Comparison of ENCODE assay signal across 14 mouse cellular contexts in genomic region chr6:99320444-99320843, GRCm38 (mm10).
"Had no signal": no experiment of that assay in that cellular context is flagged by ENCODE, and none has a peak within 500 bp of the region (broad histone marks: within the 10 kb centered on the region; RNA-seq: fewer than 3 reads in every experiment).

No protein-coding gene starts in this region.

- H3K27ac ChIP-seq: kidney, embryonic 15.5 days; left cerebral cortex, adult 2 months; limb, embryonic 10.5 days; liver, embryonic 15.5 days; stomach, embryonic 15.5 days had no signal

- ATAC-seq: lung, postnatal 0 days had no signal

- H3K4me3 ChIP-seq: kidney, embryonic 15.5 days; left cerebral cortex, adult 2 months; limb, embryonic 10.5 days; liver, embryonic 15.5 days; stomach, embryonic 15.5 days had no signal

- H3K9me3 ChIP-seq: kidney, embryonic 15.5 days; limb, embryonic 10.5 days; liver, embryonic 15.5 days; stomach, embryonic 15.5 days had no signal

- DNase-seq: kidney, adult 2 months; kidney, postnatal 14 days; lung, adult 2 months; lung, postnatal 36 days; right cerebral cortex, postnatal 14 days; thymus, adult 2 months; thymus, postnatal 36 days had no signal

- H3K4me1 ChIP-seq: liver, embryonic 15.5 days had no signal

- H3K4me2 ChIP-seq: kidney, embryonic 15.5 days; liver, embryonic 11.5 days; liver, embryonic 15.5 days; stomach, embryonic 15.5 days had no signal

- H3K27me3 ChIP-seq: kidney, embryonic 15.5 days; liver, embryonic 15.5 days; stomach, embryonic 15.5 days had no signal

- H3K9ac ChIP-seq: kidney, embryonic 15.5 days; liver, embryonic 15.5 days; stomach, embryonic 15.5 days had no signal

- H3K36me3 ChIP-seq: kidney, embryonic 15.5 days; limb, embryonic 10.5 days; liver, embryonic 15.5 days; stomach, embryonic 15.5 days had no signal
